ENCODE assay signal across 17 mouse cellular contexts in genomic region chr13:73443093-73443821, GRCm38 (mm10). TPM values are rescaled to one million over a fixed set of nuclear protein-coding genes. Genes with fewer than 3 reads are reported as not detected.
DNase-seq lines count a peak whose midpoint lies in the region; ATAC-seq and TF ChIP-seq lines count a peak whose summit lies in the region.
"Had no signal": no experiment of that assay in that cellular context is flagged by ENCODE, and none has a peak within 500 bp of the region (broad histone marks: within the 10 kb centered on the region; RNA-seq: fewer than 3 reads in every experiment).

No protein-coding gene starts in this region.

- no peak for DNase-seq in lung, adult 2 months
- DNase-seq in liver, embryonic 11.5 days (ENCODE audit: low spot score): no peak
- DNase-seq in thymus, adult 18-20 months: no peak
- no peak for DNase-seq in layer of hippocampus, adult 11-12 months (ENCODE audit: low spot score)
- DNase-seq: adrenal gland, adult 8-10 months; cerebellum, adult 8-10 months; embryo, embryonic 11 days; gastrocnemius, postnatal 14 days; kidney, postnatal 10 days; layer of hippocampus, adult 9-11 months; thymus, adult 2 months had no signal

- no peaks in the 10 kb centered on the region for H3K36me3 ChIP-seq in lung, embryonic 15.5 days
- H3K36me3 ChIP-seq in liver, embryonic 11.5 days (ENCODE audit: control insufficient read depth, insufficient read depth, low read length): no peaks in the 10 kb centered on the region
- H3K36me3 ChIP-seq: neural tube, embryonic 15.5 days had no signal

- H3K4me3 ChIP-seq in lung, embryonic 15.5 days: no peak overlapping the region
- H3K4me3 ChIP-seq in lung, adult 2 months (replicated peaks; ENCODE audit: extremely low read depth, low read depth, low read length): no peak overlapping the region
- H3K4me3 ChIP-seq in liver, embryonic 11.5 days (ENCODE audit: low read depth, low read length): no peak overlapping the region
- H3K4me3 ChIP-seq: neural tube, embryonic 15.5 days had no signal

- ATAC-seq in lung, embryonic 15.5 days (ENCODE audit: borderline replicate concordance, extremely low read depth, low FRiP score, low TSS enrichment): no peak
- 0 out of 2 replicates have a peak, but pooled peaks have one; percentile 31 for ATAC-seq in common myeloid progenitor, adult 5-6 weeks (replicated peaks; ENCODE audit: low read depth, poor library complexity, severe bottlenecking)
- peak; percentile 87 for ATAC-seq in liver, embryonic 11.5 days (replicated peaks; ENCODE audit: low FRiP score)
- peak; percentile 40; the same call in 1 of the 2 replicates for ATAC-seq in megakaryocyte, adult 5-6 weeks (ENCODE audit: poor library complexity, severe bottlenecking)
- ATAC-seq: inflammation-experienced regulatory T-cells, adult 6 months had no signal

- H3K27ac ChIP-seq in lung, embryonic 15.5 days: peak overlapping the region; percentile 16
- H3K27ac ChIP-seq in liver, embryonic 11.5 days (ENCODE audit: low read depth, low read length): peak overlapping the region; percentile 86
- H3K27ac ChIP-seq: neural tube, embryonic 15.5 days had no signal

- peaks cover 36% of the 10 kb centered on the region for H3K4me1 ChIP-seq in lung, embryonic 15.5 days
- H3K4me1 ChIP-seq in lung, adult 2 months (ENCODE audit: control insufficient read depth, insufficient read depth, low read length): peaks cover 34% of the 10 kb centered on the region
- H3K4me1 ChIP-seq in liver, embryonic 11.5 days (replicated peaks; ENCODE audit: control insufficient read depth, insufficient read depth, low read length): peaks cover 51% of the 10 kb centered on the region

- TF ChIP-seq POLR2A in lung, adult 2 months (IDR thresholded peaks at IDR 0.05; ENCODE audit: borderline replicate concordance, extremely low read depth, low read depth, low read length): no peak

- 61% methylated on average over 4 of the region's 4 CpGs for WGBS in lung, embryonic 15.5 days
- WGBS in lung, adult 2 months: 71% methylated on average over 4 of the region's 4 CpGs
- WGBS in liver, embryonic 11.5 days: 76% methylated on average over 4 of the region's 4 CpGs

- H3K9me3 ChIP-seq in lung, embryonic 15.5 days: no peaks in the 10 kb centered on the region
- no peaks in the 10 kb centered on the region for H3K9me3 ChIP-seq in liver, embryonic 11.5 days (ENCODE audit: control insufficient read depth, low read length)
- H3K9me3 ChIP-seq: neural tube, embryonic 15.5 days had no signal

- no peak overlapping the region for H3K4me2 ChIP-seq in lung, embryonic 15.5 days
- peak overlapping the region; percentile 20; the same call in 1 of the 2 replicates for H3K4me2 ChIP-seq in liver, embryonic 11.5 days
- H3K4me2 ChIP-seq: midbrain, embryonic 11.5 days; neural tube, embryonic 15.5 days had no signal

- H3K9ac ChIP-seq in lung, embryonic 15.5 days: no peak overlapping the region
- H3K9ac ChIP-seq in liver, embryonic 11.5 days (ENCODE audit: low read depth, low read length): no peak overlapping the region
- H3K9ac ChIP-seq: neural tube, embryonic 15.5 days had no signal

- no peaks in the 10 kb centered on the region for H3K27me3 ChIP-seq in lung, embryonic 15.5 days
- no peaks in the 10 kb centered on the region for H3K27me3 ChIP-seq in liver, embryonic 11.5 days (replicated peaks; ENCODE audit: control insufficient read depth, insufficient read depth, low read length)
- H3K27me3 ChIP-seq: neural tube, embryonic 15.5 days had no signal

- no peak for TF ChIP-seq CTCF in lung, adult 2 months (IDR thresholded peaks at IDR 0.05; ENCODE audit: insufficient read depth, low read length)

RNA-seq across cellular contexts. Expression of gene Lpcat1, which starts 23.7 kb away (rescaled TPM):
- 86.3 and 99.2 TPM in 2 replicates for polyA plus RNA-seq in lung, embryonic 15.5 days (2015; fragmentation: Nextera tagmentation; extraction: Ambion mirVana)
- polyA plus RNA-seq in lung, adult 2 months (2012; rRNA removed): 408 and 425 TPM in 2 replicates
- total RNA-seq in common myeloid progenitor, adult 5-6 weeks (2017): 14.2 and 18.7 TPM in 2 replicates
- polyA plus RNA-seq in liver, embryonic 11.5 days (2014; fragmentation: Nextera tagmentation; extraction: Ambion mirVana): 81.9 and 84.0 TPM in 2 replicates
- total RNA-seq in megakaryocyte, adult 5-6 weeks (2015): 12.7 and 14.9 TPM in 2 replicates
- total RNA-seq in megakaryocyte, adult 5-6 weeks (2017): 23.5 and 23.6 TPM in 2 replicates
